Mouse (Mus musculus) kidney, postnatal 36 days (tissue): ENCODE measurements at regions not wholly inside any gene's neighbourhood (a gene's known extent, or its start where the extent isn't known, plus 50 kb on each side); places are given as distances from the start of the nearest gene placed in this dataset.

Source experiments
- DNase-seq, 2 experiments: peaks; one replicate each; pipeline ENCODE4 v3.0.0; 2021 to 2022; ENCODE audit warnings: mixed read lengths in 2 of 2

- peak in 1 of 2 experiments; percentile 1 for DNase-seq
Observed at GRCm38 (mm10) chr14:90600554-90600953, 2129.4 kb upstream of the Pcdh20 start.
